Mouse (Mus musculus): ENCODE measurements around the gene Tmprss11e. TPM values are rescaled to one million over a fixed set of nuclear protein-coding genes. Genes with fewer than 3 reads are reported as not detected.

Tmprss11e gene
- polyA plus RNA-seq, 1 experiment from 2014 or later = not detected

DNA sequence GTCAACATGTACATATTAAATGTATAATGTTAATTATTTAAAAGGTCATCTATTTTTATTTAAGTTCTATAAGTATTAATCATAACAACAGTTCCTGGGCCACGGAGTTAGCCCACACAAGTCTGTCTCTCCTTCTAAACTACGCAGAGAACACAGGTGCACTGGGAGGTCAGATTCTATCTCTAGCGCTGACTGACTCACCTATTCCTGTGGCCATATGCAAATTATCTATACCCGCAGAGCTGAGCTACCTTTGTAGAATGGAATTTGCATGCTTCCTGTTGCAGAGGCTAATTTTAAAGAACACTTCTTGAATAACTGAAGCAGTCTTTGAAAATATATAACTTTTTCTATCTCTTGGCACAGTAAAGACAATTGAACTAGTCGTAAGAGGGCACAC lies 4.5 kb downstream of the Tmprss11e start:
- no peak for ATAC-seq (ENCODE audit: insufficient number of reproducible peaks, insufficient read depth, low FRiP score, low TSS enrichment)
- Histone ChIP-seq H3K9me3 (no peaks in the 10 kb centered on the region), H3K4me3 (no peak overlapping the region), H3K4me1 (no peaks in the 10 kb centered on the region), H3K36me3 (no peaks in the 10 kb centered on the region), H3K27ac (no peak overlapping the region), H3K27me3 (no peaks in the 10 kb centered on the region), H3K4me2 (replicated peaks) (no peak overlapping the region), H3K9ac (no peak overlapping the region)
- WGBS = 72% methylated on average over 5 of the region's 5 CpGs

DNA sequence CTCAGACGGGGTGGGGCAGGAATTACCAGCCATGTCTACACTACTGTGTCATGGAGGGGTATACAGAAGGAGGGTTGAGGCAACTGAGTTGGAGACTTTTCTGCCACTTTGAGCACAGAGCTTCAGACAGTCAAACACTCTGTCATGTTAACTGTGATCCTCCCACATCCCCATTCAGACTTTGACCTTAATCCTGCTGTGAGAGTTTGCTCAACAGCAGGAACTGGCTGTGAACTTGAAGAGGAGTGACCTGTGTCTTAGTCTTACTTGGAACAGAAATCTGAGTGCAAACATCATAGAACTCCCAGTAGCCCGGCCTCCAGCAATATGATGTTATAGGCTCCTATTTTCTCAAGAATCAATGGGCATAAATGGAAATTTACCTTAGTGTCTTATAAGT lies 9.8 kb downstream of the Tmprss11e start:
- WGBS = 71% methylated on average over 2 of the region's 2 CpGs
- H3K27ac ChIP-seq = no peak overlapping the region
- H3K36me3 ChIP-seq = no peaks in the 10 kb centered on the region
- H3K4me3 ChIP-seq = no peak overlapping the region
- no peaks in the 10 kb centered on the region for H3K9me3 ChIP-seq
- no peak overlapping the region for H3K9ac ChIP-seq
- no peaks in the 10 kb centered on the region for H3K4me1 ChIP-seq
- H3K4me2 ChIP-seq (replicated peaks) = no peak overlapping the region
- no peak for ATAC-seq (ENCODE audit: insufficient number of reproducible peaks, insufficient read depth, low FRiP score, low TSS enrichment)
- no peaks in the 10 kb centered on the region for H3K27me3 ChIP-seq

DNA sequence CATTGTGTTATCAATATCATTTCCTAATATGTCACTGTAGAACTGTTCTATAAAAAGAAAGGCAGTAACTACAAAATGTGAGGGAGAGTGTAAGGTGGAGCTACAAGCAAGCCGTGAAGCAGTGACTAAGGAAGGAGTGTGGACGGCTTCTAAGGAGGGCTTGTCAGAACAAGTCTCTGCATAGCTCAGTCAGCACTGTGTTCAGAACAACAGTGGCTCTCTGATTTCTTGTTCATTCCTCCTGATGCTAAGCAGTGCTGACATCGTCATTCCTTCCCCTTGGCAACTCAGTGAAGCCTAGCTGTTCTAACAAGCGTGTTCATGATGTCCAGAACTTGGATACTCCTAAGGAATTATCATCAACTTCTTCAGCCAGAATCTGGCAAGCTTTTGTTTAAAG lies 15.0 kb downstream of the Tmprss11e start:
- no peaks in the 10 kb centered on the region for H3K27me3 ChIP-seq
- H3K4me2 ChIP-seq (replicated peaks) = no peak overlapping the region
- H3K27ac ChIP-seq = no peak overlapping the region
- H3K9me3 ChIP-seq = no peaks in the 10 kb centered on the region
- no peak overlapping the region for H3K9ac ChIP-seq
- H3K4me3 ChIP-seq = no peak overlapping the region
- peak; percentile 78; the same call in 1 of the 2 replicates for ATAC-seq (ENCODE audit: insufficient number of reproducible peaks, insufficient read depth, low FRiP score, low TSS enrichment)
- 55% methylated on average over 4 of the region's 4 CpGs for WGBS
- H3K4me1 ChIP-seq = no peaks in the 10 kb centered on the region
- no peaks in the 10 kb centered on the region for H3K36me3 ChIP-seq

DNA sequence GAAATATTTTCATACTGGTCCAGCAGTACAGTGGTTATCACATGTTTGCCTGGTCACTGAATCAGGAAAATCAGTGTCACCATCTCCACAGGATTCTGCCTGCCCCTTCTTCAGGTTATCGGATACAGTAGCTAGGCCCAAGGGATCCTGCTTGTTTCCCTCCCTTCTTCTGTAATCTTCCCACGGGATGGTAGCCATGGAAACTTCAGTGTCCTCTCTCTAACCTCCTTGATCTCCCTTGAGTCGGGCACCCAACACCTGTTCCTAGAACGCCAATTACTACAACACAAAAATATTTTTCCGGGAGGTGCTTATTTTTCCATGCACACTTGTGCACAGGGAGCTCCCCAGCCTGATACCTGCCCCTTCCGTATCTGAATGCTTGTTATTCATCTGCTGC lies 17.0 kb downstream of the Tmprss11e start:
- Histone ChIP-seq H3K27me3 (no peaks in the 10 kb centered on the region), H3K36me3 (no peaks in the 10 kb centered on the region), H3K9me3 (no peaks in the 10 kb centered on the region), H3K9ac (no peak overlapping the region), H3K27ac (no peak overlapping the region), H3K4me3 (no peak overlapping the region), H3K4me1 (no peaks in the 10 kb centered on the region), H3K4me2 (replicated peaks) (no peak overlapping the region)
- ATAC-seq (ENCODE audit: insufficient number of reproducible peaks, insufficient read depth, low FRiP score, low TSS enrichment) = no peak
- 71% methylated on average over 6 of the region's 6 CpGs for WGBS

DNA sequence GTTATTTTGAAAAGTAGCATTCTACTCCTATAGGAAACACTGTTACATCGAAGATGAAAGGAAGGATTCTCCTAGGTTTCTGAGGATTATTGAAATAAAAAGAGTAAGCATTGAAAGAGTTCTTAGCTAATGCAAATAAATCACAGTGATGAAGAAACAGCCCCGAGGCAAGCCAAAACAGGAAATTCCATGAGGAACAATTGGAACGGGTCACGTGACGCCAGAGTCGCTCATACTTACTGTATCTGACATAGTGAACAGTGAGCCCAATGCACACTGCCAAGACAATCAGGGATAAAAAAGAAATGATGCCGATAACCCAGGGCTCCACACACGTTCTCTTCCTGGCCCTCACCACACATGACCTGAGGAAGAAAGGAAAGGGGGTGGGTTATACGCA lies 18.6 kb downstream of the Tmprss11e start:
- ATAC-seq (ENCODE audit: insufficient number of reproducible peaks, insufficient read depth, low FRiP score, low TSS enrichment) = no peak
- 80% methylated on average over 9 of the region's 9 CpGs for WGBS

DNA sequence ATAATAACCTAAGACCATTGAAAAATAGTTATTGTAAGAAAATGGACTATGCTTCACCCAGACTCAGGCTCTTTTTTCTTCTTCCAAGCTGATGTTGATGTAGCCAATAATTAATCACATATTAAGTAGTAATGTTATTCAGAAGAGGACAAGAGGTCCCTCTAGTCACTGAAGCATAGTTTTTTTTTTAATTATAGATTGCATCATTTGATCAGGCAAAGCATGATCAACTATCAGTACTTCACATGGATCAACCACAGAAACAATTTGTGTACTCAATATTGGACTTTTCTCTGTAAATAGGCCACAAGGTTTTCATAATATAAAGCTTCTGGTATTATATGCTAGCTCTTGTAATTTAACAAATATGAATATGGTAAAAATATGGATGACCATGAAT lies 20.6 kb downstream of the Tmprss11e start:
- no peak overlapping the region for H3K27ac ChIP-seq
- H3K4me1 ChIP-seq = no peaks in the 10 kb centered on the region
- H3K36me3 ChIP-seq = no peaks in the 10 kb centered on the region
- H3K27me3 ChIP-seq = no peaks in the 10 kb centered on the region
- H3K4me3 ChIP-seq = no peak overlapping the region
- no peak for ATAC-seq (ENCODE audit: insufficient number of reproducible peaks, insufficient read depth, low FRiP score, low TSS enrichment)
- H3K9ac ChIP-seq = no peak overlapping the region
- no peak overlapping the region for H3K4me2 ChIP-seq (replicated peaks)
- no peaks in the 10 kb centered on the region for H3K9me3 ChIP-seq

More for the DNA sequence above, 18.6 kb downstream of the Tmprss11e start:
- Histone ChIP-seq H3K4me2 (replicated peaks) (no peak overlapping the region), H3K9ac (no peak overlapping the region), H3K9me3 (no peaks in the 10 kb centered on the region), H3K36me3 (no peaks in the 10 kb centered on the region), H3K27ac (no peak overlapping the region), H3K27me3 (no peaks in the 10 kb centered on the region), H3K4me1 (no peaks in the 10 kb centered on the region), H3K4me3 (no peak overlapping the region)

DNA sequence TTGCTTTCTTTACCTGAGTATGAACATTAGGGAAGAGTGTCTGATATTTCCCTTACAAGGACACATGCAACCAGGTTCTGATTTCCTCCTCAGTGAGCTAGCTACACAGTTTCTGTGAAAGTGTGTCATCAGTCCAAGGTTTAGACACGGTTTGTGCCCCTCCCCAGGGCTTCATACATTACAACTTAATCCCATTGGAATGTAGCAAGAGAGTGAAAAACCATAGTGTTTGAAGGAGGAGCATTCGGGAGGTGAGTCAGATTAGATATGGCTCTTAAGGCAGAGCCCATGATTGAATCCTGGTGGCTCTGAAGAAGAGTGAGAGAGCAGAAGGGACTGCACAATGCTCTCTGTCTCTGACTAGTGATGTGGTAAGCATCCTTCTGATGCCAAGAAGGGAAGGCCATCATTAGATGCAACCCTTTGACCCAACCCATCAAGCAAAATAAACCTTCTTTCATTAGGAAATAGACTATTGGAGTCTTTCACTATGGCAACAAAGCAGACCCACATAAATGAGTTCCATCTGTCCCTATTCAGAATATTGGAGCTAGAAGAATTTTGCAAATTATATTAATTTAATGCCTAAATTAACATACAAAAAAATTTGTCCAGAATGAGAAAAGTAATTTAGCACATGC lies 22.7 kb downstream of the Tmprss11e start:
- H3K4me1 ChIP-seq = no peaks in the 10 kb centered on the region
- H3K36me3 ChIP-seq = no peaks in the 10 kb centered on the region
- WGBS = 16% methylated on average over 2 of the region's 2 CpGs
- no peak overlapping the region for H3K4me3 ChIP-seq
- peak; percentile 28; the same call in 1 of the 2 replicates for ATAC-seq (ENCODE audit: insufficient number of reproducible peaks, insufficient read depth, low FRiP score, low TSS enrichment)
- H3K27ac ChIP-seq = no peak overlapping the region
- no peak overlapping the region for H3K9ac ChIP-seq
- no peak overlapping the region for H3K4me2 ChIP-seq (replicated peaks)
- H3K27me3 ChIP-seq = no peaks in the 10 kb centered on the region
- no peaks in the 10 kb centered on the region for H3K9me3 ChIP-seq

DNA sequence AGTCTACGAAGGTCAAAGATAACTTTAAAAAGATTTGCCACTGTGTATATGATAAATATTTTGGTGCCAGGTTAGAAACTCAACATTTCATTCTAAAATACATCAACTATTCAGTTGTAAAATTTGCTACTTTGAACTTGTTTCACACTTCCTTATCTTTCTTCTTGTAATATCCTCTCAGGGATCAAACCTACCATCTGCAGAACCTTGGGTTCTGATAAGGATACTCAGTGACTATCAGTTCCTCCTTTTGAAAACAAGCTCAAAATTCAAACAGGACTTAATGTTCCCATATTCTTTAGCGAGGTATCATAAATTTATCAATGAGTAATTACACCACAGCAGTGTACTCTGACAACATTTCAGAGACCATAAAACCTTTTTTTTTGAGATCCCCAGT lies 30.6 kb downstream of the Tmprss11e start:
- Histone ChIP-seq H3K4me2 (replicated peaks) (no peak overlapping the region), H3K27ac (no peak overlapping the region), H3K36me3 (no peaks in the 10 kb centered on the region), H3K4me1 (no peaks in the 10 kb centered on the region), H3K9me3 (no peaks in the 10 kb centered on the region), H3K27me3 (no peaks in the 10 kb centered on the region), H3K4me3 (no peak overlapping the region), H3K9ac (no peak overlapping the region)
- no peak for ATAC-seq (ENCODE audit: insufficient number of reproducible peaks, insufficient read depth, low FRiP score, low TSS enrichment)
- WGBS = 82% methylated on average over 2 of the region's 2 CpGs

DNA sequence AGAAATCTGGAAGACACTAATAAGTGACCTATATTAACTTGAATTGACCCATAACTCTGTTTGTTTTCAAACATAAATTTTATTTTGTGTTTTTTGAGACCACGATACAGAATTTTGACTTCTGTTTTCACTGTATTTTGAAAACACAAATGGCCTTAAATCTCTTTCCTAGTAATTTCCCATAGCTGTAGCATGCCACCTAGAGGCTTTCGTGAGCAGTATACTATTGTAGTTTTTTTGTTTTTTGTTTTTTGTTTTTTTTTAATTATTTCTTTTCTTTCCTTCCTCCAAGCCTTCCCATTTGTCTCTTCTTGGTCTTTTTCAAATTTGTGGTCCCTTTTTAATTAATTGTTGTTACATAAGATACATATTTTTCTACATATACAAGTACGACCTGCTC lies 40.7 kb downstream of the Tmprss11e start:
- WGBS = 82% methylated on average over 3 of the region's 3 CpGs
- H3K4me1 ChIP-seq = no peaks in the 10 kb centered on the region
- H3K4me2 ChIP-seq (replicated peaks) = no peak overlapping the region

DNA sequence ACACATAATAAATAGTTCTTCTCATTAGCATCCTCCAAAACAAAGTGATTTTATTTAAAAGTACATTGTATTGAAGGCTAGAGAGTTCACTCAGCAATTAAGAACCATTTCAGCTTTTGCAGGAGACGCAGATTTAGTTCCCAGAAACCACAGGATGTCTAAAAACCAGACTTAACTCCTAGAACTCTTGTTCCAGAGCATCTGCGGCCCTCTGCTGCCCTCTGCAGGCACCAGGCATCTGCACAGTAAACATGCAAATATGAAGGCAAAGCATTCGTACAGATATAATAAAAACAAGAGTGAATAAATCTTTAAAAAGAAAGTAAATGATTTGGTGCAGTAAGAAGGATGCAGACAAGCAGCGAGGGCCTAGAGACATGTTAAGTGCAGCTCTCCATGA lies 60.9 kb downstream of the Tmprss11e start:
- Histone ChIP-seq H3K9ac (no peak overlapping the region), H3K36me3 (no peaks in the 10 kb centered on the region), H3K4me1 (no peaks in the 10 kb centered on the region), H3K27ac (no peak overlapping the region), H3K4me3 (no peak overlapping the region), H3K9me3 (no peaks in the 10 kb centered on the region), H3K4me2 (replicated peaks) (no peak overlapping the region), H3K27me3 (no peaks in the 10 kb centered on the region)
- no peak for ATAC-seq (ENCODE audit: insufficient number of reproducible peaks, insufficient read depth, low FRiP score, low TSS enrichment)
- WGBS = 56% methylated on average over 4 of the region's 4 CpGs

More for the DNA sequence above, 40.7 kb downstream of the Tmprss11e start:
- Histone ChIP-seq H3K27me3 (no peaks in the 10 kb centered on the region), H3K4me3 (no peak overlapping the region), H3K27ac (no peak overlapping the region), H3K36me3 (no peaks in the 10 kb centered on the region), H3K9me3 (no peaks in the 10 kb centered on the region), H3K9ac (no peak overlapping the region)
- no peak for ATAC-seq (ENCODE audit: insufficient number of reproducible peaks, insufficient read depth, low FRiP score, low TSS enrichment)

DNA sequence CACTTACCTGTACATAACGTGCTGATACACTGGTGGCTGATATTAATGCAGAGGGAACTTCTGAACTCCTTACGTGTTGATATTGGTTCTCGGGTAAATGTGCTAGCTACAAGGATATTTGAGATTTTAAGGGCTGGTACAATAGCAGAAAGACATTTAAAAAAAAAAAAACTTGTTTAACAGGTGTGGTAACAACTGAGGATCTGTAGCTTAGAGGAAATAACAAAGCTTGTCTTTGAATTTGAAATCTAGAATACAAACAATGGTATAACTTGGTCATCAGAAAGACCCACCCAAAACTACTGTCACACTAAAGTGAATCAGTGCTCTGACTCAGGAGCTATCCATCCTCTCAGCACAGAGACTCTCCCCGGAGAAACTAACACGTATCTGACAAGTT lies 69.4 kb downstream of the Tmprss11e start, which contains the start of gene Tmprss11b:
TSS of gene Tmprss11b (minus strand) at position 101 of the 400 bp plus-strand sequence.
- WGBS = 66% methylated on average over 5 of the region's 5 CpGs

More for the DNA sequence above, 69.4 kb downstream of the Tmprss11e start, which contains the start of gene Tmprss11b:
- Histone ChIP-seq H3K9me3 (no peaks in the 10 kb centered on the region), H3K36me3 (no peaks in the 10 kb centered on the region), H3K4me3 (no peak within 1 kb of the TSS), H3K27me3 (no peaks in the 10 kb centered on the region), H3K9ac (no peak within 1 kb of the TSS), H3K4me1 (no peaks in the 10 kb centered on the region), H3K4me2 (replicated peaks) (no peak within 1 kb of the TSS), H3K27ac (no peak within 1 kb of the TSS)
- no peak for ATAC-seq (ENCODE audit: insufficient number of reproducible peaks, insufficient read depth, low FRiP score, low TSS enrichment)
